Mouse (Mus musculus) G1E (cell line): ENCODE measurements around the gene Mettl5. TPM values are rescaled to one million over a fixed set of nuclear protein-coding genes. Genes with fewer than 3 reads are reported as not detected.
"Not testable (repeated sequence)": the region's sequence is repeated elsewhere in the genome, so short reads cannot be mapped to it uniquely, and the experiment has no call there.

ENCODE experiments used
- ATAC-seq: 2 replicates; pipeline ENCODE4 v1.8.0; 2016; ENCODE audit warnings: mild to moderate bottlenecking; ENCODE audit not compliant: insufficient number of reproducible peaks, poor library complexity, low FRiP score, severe bottlenecking; ENCODE audit errors: extremely low read depth
- DNase-seq: peaks from one replicate; pipeline ENCODE4 v3.0.0; 2012; ENCODE audit warnings: low spot score
- H3K27me3 ChIP-seq: 2 replicates; pipeline ENCODE4 v1.6.1; 2012; ENCODE audit warnings: mild to moderate bottlenecking, low read length, inconsistent platforms; ENCODE audit not compliant: insufficient read depth
- H3K36me3 ChIP-seq: replicated peaks from 2 replicates; pipeline ENCODE3; 2012; ENCODE audit warnings: mild to moderate bottlenecking, inconsistent platforms
- H3K4me1 ChIP-seq: 2 replicates; pipeline ENCODE4 v1.6.1; 2012; ENCODE audit warnings: low read depth, low read length, inconsistent platforms, mixed read lengths; ENCODE audit not compliant: insufficient read depth
- H3K4me3 ChIP-seq: 2 replicates; pipeline ENCODE4 v1.5.1; 2012; ENCODE audit warnings: low read depth, mild to moderate bottlenecking, inconsistent platforms, low read length, moderate library complexity, mixed read lengths
- H3K9me3 ChIP-seq: replicated peaks from 2 replicates; pipeline ENCODE4 v1.6.1; 2012; ENCODE audit warnings: inconsistent platforms
- CTCF ChIP-seq: IDR thresholded peaks from 2 replicates; pipeline ENCODE4 v1.5.1; 2012; ENCODE audit warnings: low read depth, low read length, inconsistent platforms, mixed read lengths
- GATA1 ChIP-seq: IDR thresholded peaks from 2 replicates; pipeline ENCODE4 v1.6.1; 2012; ENCODE audit warnings: borderline replicate concordance, low read length, inconsistent platforms, mixed read lengths
- GATA2 ChIP-seq: IDR thresholded peaks from 2 replicates; pipeline ENCODE4 v1.6.1; 2012; ENCODE audit warnings: low read depth, low read length, inconsistent platforms, borderline replicate concordance
- POLR2AphosphoS5 ChIP-seq: IDR thresholded peaks from 2 replicates; pipeline ENCODE4 v1.6.1; 2012; ENCODE audit warnings: low read depth, low read length, inconsistent platforms; ENCODE audit not compliant: insufficient replicate concordance
- TAL1 ChIP-seq: conservative IDR thresholded peaks from 2 replicates; pipeline ENCODE4 v1.6.1; 2012; ENCODE audit warnings: low read depth, low read length, inconsistent platforms, mixed read lengths
- polyA plus RNA-seq: library from polyadenylated mRNA; stranded (reverse); fragments of >175 nt; gene quantifications from 2 replicates; pipeline ENCODE4 v1.2.3, GENCODE M21; 2012
- total RNA-seq, 2 experiments: library from RNA; stranded (forward) in 1 of 2; stranded (reverse) in 1 of 2; fragments of 200-1000 nt in 1 of 2; fragments of >200 nt in 1 of 2; fragmentation: Nextera tagmentation in 1 of 2; gene quantifications; 2 replicates each; pipeline ENCODE4 v1.2.3; 2014 to 2017

Mettl5 gene
- total RNA-seq (2014; fragmentation: Nextera tagmentation) (28.1 and 37.2 TPM in 2 replicates), total RNA-seq (2017) (30.8 and 36.9 TPM in 2 replicates), polyA plus RNA-seq (76.4 and 98.6 TPM in 2 replicates)

GRCm38 (mm10) chr2:69885451-69886305 is at the start of gene Mettl5:
Mettl5 (minus strand) TSS chr2:69885615.
- H3K9me3 ChIP-seq = no peaks in the 10 kb centered on the region
- H3K4me3 ChIP-seq = peak within 1 kb of the TSS; percentile 80
- H3K4me1 ChIP-seq = peaks cover 23% of the 10 kb centered on the region
- no peaks in the 10 kb centered on the region for H3K27me3 ChIP-seq
- DNase-seq = peak; percentile 67
- peak; percentile 89 for ATAC-seq
- peak; percentile 12; the same call in 1 of the 2 replicates for TF ChIP-seq CTCF
- no peak for TF ChIP-seq GATA1
- H3K36me3 ChIP-seq = peaks cover 8% of the 10 kb centered on the region

DNA sequence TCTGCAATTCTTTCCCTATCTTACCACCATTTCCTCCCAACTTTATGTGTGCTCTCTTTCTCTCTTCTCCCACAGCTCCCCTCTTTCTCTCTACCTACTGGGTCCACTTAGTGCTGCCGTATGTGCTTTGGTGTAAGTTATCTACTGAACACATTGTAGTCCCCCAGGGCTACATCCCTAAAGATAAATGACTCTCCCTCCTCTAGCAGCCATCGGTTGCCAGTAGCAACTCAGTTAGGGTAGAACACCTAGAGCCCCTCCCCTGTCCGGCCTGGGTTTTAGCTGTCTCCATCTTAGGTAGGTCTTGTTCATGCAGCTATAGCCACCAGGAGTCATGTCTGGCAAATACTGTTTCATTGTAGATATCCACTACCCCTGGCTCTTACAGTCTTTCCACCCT is 39.5 kb upstream of the Mettl5 start:
- no peak for ATAC-seq
- H3K4me1 ChIP-seq = peaks cover 12% of the 10 kb centered on the region

GRCm38 (mm10) chr2:69917301-69917700 is 31.9 kb upstream of the Mettl5 start:
- peaks cover 47% of the 10 kb centered on the region for H3K36me3 ChIP-seq
- H3K4me3 ChIP-seq = no peak overlapping the region
- H3K4me1 ChIP-seq = no peaks in the 10 kb centered on the region
- no peaks in the 10 kb centered on the region for H3K9me3 ChIP-seq
- ATAC-seq (no peak), DNase-seq (no peak)
- no peak for TF ChIP-seq TAL1
- TF ChIP-seq POLR2AphosphoS5 = no peak
- TF ChIP-seq GATA2 = no peak
- no peak for TF ChIP-seq CTCF
- no peak for TF ChIP-seq GATA1
- no peaks in the 10 kb centered on the region for H3K27me3 ChIP-seq

More for the DNA sequence above, 39.5 kb upstream of the Mettl5 start:
- Histone ChIP-seq H3K36me3 (peaks cover 55% of the 10 kb centered on the region), H3K27me3 (no peaks in the 10 kb centered on the region), H3K4me3 (no peak overlapping the region), H3K9me3 (no peaks in the 10 kb centered on the region)
- no peak for TF ChIP-seq GATA2
- TF ChIP-seq GATA1 = no peak
- no peak for TF ChIP-seq POLR2AphosphoS5
- TF ChIP-seq CTCF = no peak
- TF ChIP-seq TAL1 = no peak
- DNase-seq = no peak

DNA sequence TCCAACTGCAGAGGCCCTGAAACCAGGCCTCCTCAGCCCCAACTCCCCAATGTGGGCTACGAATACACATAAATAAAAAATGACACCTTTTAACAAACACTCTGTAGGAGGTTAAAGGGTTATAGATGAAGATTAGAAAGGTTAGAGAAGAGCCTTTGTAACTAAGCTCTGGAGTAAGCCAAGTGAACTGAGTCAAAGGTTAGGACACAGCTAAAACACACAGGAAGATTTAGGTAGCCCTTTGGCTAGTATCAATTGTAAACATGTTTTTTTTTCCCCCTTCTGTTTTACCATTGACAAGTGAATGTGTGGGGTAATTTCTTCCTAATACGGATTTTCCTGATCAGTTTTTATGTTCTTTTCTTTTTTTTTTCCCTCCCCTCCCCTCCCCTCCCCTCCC is 27.4 kb upstream of the Mettl5 start:
- no peaks in the 10 kb centered on the region for H3K4me1 ChIP-seq
- no peak overlapping the region for H3K4me3 ChIP-seq
- DNase-seq = no peak
- H3K27me3 ChIP-seq = no peaks in the 10 kb centered on the region
- TF ChIP-seq TAL1 = no peak
- no peaks in the 10 kb centered on the region for H3K9me3 ChIP-seq
- peaks cover 27% of the 10 kb centered on the region for H3K36me3 ChIP-seq
- no peak for ATAC-seq

DNA sequence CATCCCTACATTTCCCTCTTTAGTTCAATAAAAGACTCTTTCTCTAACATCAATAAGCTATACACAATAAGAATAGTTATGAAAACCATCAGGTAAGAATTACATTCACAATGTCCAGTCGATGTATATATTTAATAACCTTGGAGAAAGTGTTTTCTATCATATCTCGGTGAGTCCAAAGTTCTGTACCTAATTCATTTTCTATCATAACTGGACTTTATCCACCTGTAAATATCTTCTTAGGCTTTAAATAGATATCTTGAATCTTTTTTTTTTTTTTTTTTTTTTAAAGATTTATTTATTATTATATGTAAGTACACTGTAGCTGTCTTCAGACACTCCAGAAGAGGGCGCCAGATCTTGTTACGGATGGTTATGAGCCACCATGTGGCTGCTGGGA is 22.0 kb upstream of the Mettl5 start:
- not testable (repeated sequence) for H3K4me1 ChIP-seq, H3K9me3 ChIP-seq, ATAC-seq, H3K4me3 ChIP-seq, DNase-seq, H3K27me3 ChIP-seq
- peaks cover 29% of the 10 kb centered on the region for H3K36me3 ChIP-seq

- no peak for ATAC-seq
- Histone ChIP-seq H3K36me3 (peaks cover 42% of the 10 kb centered on the region), H3K27me3 (no peaks in the 10 kb centered on the region), H3K4me1 (peaks cover 8% of the 10 kb centered on the region), H3K9me3 (no peaks in the 10 kb centered on the region), H3K4me3 (no peak overlapping the region)
- TF ChIP-seq GATA2 (no peak), CTCF (no peak), POLR2AphosphoS5 (no peak), TAL1 (no peak), GATA1 (no peak)
- DNase-seq = no peak
These were observed 18.1 kb upstream of the Mettl5 start for GRCm38 (mm10) chr2:69903541-69903940.
